Mouse (Mus musculus) liver, postnatal 0 days (tissue): ENCODE data around the gene Nxph1. TPM values are rescaled to one million over a fixed set of nuclear protein-coding genes. Genes with fewer than 3 reads are reported as not detected.

ENCODE experiments used
- ATAC-seq: fragments of 200-750 bp; cut with Nextera tagmentation; 2 replicates; pipeline ENCODE4 v1.8.0; 2017; ENCODE audit warnings: mild to moderate bottlenecking, moderate library complexity
- DNase-seq: peaks from one replicate; pipeline ENCODE4 v3.0.0-alpha.2; 2016
- H3K27ac ChIP-seq: fragments of 300-500 bp; sonication (generic); 2 replicates; pipeline ENCODE4 v1.5.1; 2014; ENCODE audit warnings: antibody characterized with exemption, moderate library complexity, mild to moderate bottlenecking, low read depth
- H3K27me3 ChIP-seq: fragments of 300-500 bp; sonication (generic); 2 replicates; pipeline ENCODE4 v1.6.1; 2014; ENCODE audit warnings: low read length, control low read depth, mixed read lengths; ENCODE audit not compliant: insufficient read depth
- H3K36me3 ChIP-seq: fragments of 300-500 bp; sonication (generic); replicated peaks from 2 replicates; pipeline ENCODE4 v1.6.1; 2014; ENCODE audit warnings: mild to moderate bottlenecking, control low read depth, low read length, moderate library complexity, mixed read lengths; ENCODE audit not compliant: insufficient read depth
- H3K4me1 ChIP-seq: fragments of 300-500 bp; sonication (generic); 2 replicates; pipeline ENCODE4 v1.6.1; 2014; ENCODE audit warnings: antibody characterized with exemption, mild to moderate bottlenecking, control low read depth; ENCODE audit not compliant: insufficient read depth
- H3K4me2 ChIP-seq: fragments of 300-500 bp; sonication (generic); 2 replicates; pipeline ENCODE4 v1.6.1; 2014; ENCODE audit warnings: low read depth, mild to moderate bottlenecking, low read length, moderate library complexity, mixed read lengths
- H3K4me3 ChIP-seq: fragments of 300-500 bp; sonication (generic); 2 replicates; pipeline ENCODE4 v1.5.1; 2014; ENCODE audit warnings: low read depth, low read length
- H3K9ac ChIP-seq: fragments of 300-500 bp; sonication (generic); replicated peaks from 2 replicates; pipeline ENCODE4 v1.6.1; 2014; ENCODE audit warnings: mild to moderate bottlenecking, moderate library complexity
- H3K9me3 ChIP-seq: fragments of 300-500 bp; sonication (generic); 2 replicates; pipeline ENCODE4 v1.6.1; 2016; ENCODE audit warnings: mild to moderate bottlenecking, control low read depth, low read length, mixed read lengths
- CTCF ChIP-seq: sonication (generic); IDR thresholded peaks from 2 replicates; pipeline ENCODE4 v1.5.1; 2016; ENCODE audit warnings: antibody characterized with exemption, low read depth
- EP300 ChIP-seq: IDR thresholded peaks from 2 replicates; pipeline ENCODE4 v1.6.1; 2016; ENCODE audit warnings: antibody characterized with exemption, low read depth, mild to moderate bottlenecking
- WGBS: fragments of 180-500 bp; shearing (Covaris S2); extraction: QIAGEN DNeasy Blood & Tissue Kit; methylation state at CpG from one replicate; pipeline ENCODE4 v1.1.7; 2014; ENCODE audit not compliant: insufficient replicate concordance; 5-methylcytosine and 5-hydroxymethylcytosine counted together
- polyA plus RNA-seq: library from polyadenylated mRNA; unstranded; fragments of >200 nt; fragmentation: Nextera tagmentation; extraction: Ambion mirVana; gene quantifications from 2 replicates; pipeline ENCODE4 v1.2.1, GENCODE M21; 2015

Nxph1 gene
- polyA plus RNA-seq, 1 experiment from 2014 or later, result not detected

DNA sequence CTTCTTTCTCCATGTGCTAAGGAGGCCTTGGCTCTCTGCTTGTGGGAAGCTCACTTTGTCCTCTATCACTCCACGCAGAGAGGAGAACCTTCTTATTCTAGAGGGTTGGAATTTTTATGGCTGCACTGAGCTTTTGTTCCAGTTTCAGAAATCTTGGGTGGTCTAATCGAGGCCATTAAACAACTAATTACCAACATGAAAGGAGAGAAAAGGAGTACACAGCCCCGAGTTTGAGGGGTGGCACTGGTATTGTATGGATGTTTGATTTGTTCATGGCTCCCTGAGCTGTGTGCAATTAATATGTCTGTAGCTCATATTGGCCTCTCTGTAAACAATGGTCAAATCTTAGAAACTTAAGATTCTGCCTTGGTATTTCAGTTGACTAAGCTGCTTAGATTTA is 54.5 kb downstream of the Nxph1 start:
- TF ChIP-seq EP300 (no peak), CTCF (no peak)
- Histone ChIP-seq H3K36me3 (no peaks in the 10 kb centered on the region), H3K4me1 (no peaks in the 10 kb centered on the region), H3K27ac (no peak overlapping the region), H3K9me3 (no peaks in the 10 kb centered on the region), H3K27me3 (no peaks in the 10 kb centered on the region), H3K9ac (no peak overlapping the region), H3K4me2 (no peak overlapping the region), H3K4me3 (no peak overlapping the region)
- ATAC-seq (no peak), DNase-seq (no peak)
- WGBS, result 43% methylated on average over 3 of the region's 3 CpGs

DNA sequence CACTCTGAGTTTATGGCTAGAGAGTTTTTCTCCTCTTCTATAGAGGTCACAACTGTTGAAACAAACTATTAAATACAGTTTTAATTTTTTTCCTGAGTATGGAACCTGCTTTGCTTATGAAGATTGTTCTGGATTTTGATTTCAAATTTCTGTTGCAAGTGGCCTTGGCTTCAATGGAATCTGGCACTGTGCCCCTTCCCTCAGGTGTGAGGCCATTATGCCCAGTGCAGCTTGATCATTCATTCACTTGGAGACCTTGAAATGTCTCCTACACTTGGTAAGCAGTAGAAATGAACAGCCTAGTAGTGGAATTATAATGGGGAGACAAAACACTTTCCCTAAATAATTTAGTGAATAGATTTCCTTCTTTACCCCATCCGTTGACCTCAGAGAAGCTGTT is 78.4 kb downstream of the Nxph1 start:
- H3K36me3 ChIP-seq, result no peaks in the 10 kb centered on the region
- no peak overlapping the region for H3K4me3 ChIP-seq
- H3K4me1 ChIP-seq, result no peaks in the 10 kb centered on the region
- DNase-seq (no peak), ATAC-seq (no peak)
- no peak for TF ChIP-seq EP300
- no peak for TF ChIP-seq CTCF
- H3K9ac ChIP-seq, result no peak overlapping the region
- H3K4me2 ChIP-seq, result no peak overlapping the region
- H3K27ac ChIP-seq, result no peak overlapping the region
- H3K27me3 ChIP-seq, result no peaks in the 10 kb centered on the region
- 70% methylated on average over 1 of the region's 1 CpGs for WGBS
- H3K9me3 ChIP-seq, result no peaks in the 10 kb centered on the region

DNA sequence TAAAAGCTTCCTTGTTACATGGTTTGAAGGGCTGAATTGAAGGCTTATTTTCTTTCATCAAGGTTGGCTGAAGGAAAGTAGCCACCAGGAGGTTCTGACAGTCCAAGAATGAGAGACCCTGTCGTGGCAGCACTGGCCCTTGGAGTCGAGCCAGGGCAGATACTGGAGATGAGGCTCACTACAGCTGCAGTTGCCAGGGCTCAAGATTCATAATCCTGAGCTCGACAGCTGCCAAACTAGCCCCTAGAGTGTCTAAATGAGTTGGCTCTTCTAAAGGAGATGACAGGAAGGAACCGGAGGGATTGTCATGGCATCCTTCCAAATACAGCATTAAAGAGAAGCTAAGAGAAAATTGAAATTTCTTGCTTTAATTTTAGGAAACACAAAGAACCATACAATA is 78.9 kb downstream of the Nxph1 start:
- no peak overlapping the region for H3K4me2 ChIP-seq
- no peak overlapping the region for H3K27ac ChIP-seq
- no peaks in the 10 kb centered on the region for H3K4me1 ChIP-seq
- no peaks in the 10 kb centered on the region for H3K36me3 ChIP-seq
- TF ChIP-seq CTCF (no peak), EP300 (no peak)
- no peak overlapping the region for H3K4me3 ChIP-seq
- DNase-seq (no peak), ATAC-seq (no peak)
- no peaks in the 10 kb centered on the region for H3K27me3 ChIP-seq
- 59% methylated on average over 4 of the region's 4 CpGs for WGBS
- H3K9ac ChIP-seq, result no peak overlapping the region
- H3K9me3 ChIP-seq, result no peaks in the 10 kb centered on the region

GRCm38 (mm10) chr6:9028501-9028900 is 80.3 kb downstream of the Nxph1 start:
- DNase-seq (no peak), ATAC-seq (no peak)
- Histone ChIP-seq H3K4me3 (no peak overlapping the region), H3K4me1 (no peaks in the 10 kb centered on the region), H3K9me3 (no peaks in the 10 kb centered on the region), H3K27ac (no peak overlapping the region), H3K27me3 (no peaks in the 10 kb centered on the region), H3K9ac (no peak overlapping the region), H3K4me2 (no peak overlapping the region), H3K36me3 (no peaks in the 10 kb centered on the region)
- WGBS, result 55% methylated on average over 1 of the region's 1 CpGs
- TF ChIP-seq EP300 (no peak), CTCF (no peak)

- TF ChIP-seq CTCF (no peak), EP300 (no peak)
- no peak overlapping the region for H3K4me2 ChIP-seq
- H3K4me3 ChIP-seq, result no peak overlapping the region
- no peaks in the 10 kb centered on the region for H3K27me3 ChIP-seq
- no peaks in the 10 kb centered on the region for H3K9me3 ChIP-seq
- H3K4me1 ChIP-seq, result no peaks in the 10 kb centered on the region
- no peaks in the 10 kb centered on the region for H3K36me3 ChIP-seq
- 78% methylated on average over 1 of the region's 1 CpGs for WGBS
- no peak overlapping the region for H3K27ac ChIP-seq
- H3K9ac ChIP-seq, result no peak overlapping the region
- ATAC-seq (no peak), DNase-seq (no peak)
These were observed 91.1 kb downstream of the Nxph1 start for GRCm38 (mm10) chr6:9039286-9039685.

GRCm38 (mm10) chr6:9040991-9041390 is 92.8 kb downstream of the Nxph1 start:
- TF ChIP-seq CTCF (no peak), EP300 (no peak)
- H3K4me1 ChIP-seq, result no peaks in the 10 kb centered on the region
- ATAC-seq, result no peak
- 68% methylated on average over 3 of the region's 3 CpGs for WGBS
- H3K27me3 ChIP-seq, result no peaks in the 10 kb centered on the region
- no peak overlapping the region for H3K27ac ChIP-seq
- no peak overlapping the region for H3K4me2 ChIP-seq
- no peaks in the 10 kb centered on the region for H3K9me3 ChIP-seq
- no peak overlapping the region for H3K9ac ChIP-seq
- H3K4me3 ChIP-seq, result no peak overlapping the region
- no peaks in the 10 kb centered on the region for H3K36me3 ChIP-seq
- no peak for DNase-seq

GRCm38 (mm10) chr6:9042391-9042790 is 94.2 kb downstream of the Nxph1 start:
- Histone ChIP-seq H3K4me2 (no peak overlapping the region), H3K27me3 (no peaks in the 10 kb centered on the region), H3K4me1 (no peaks in the 10 kb centered on the region), H3K36me3 (no peaks in the 10 kb centered on the region), H3K9me3 (no peaks in the 10 kb centered on the region), H3K27ac (no peak overlapping the region), H3K4me3 (no peak overlapping the region), H3K9ac (no peak overlapping the region)
- DNase-seq (no peak), ATAC-seq (no peak)
- WGBS, result 10% methylated on average over 1 of the region's 1 CpGs
- TF ChIP-seq EP300, result no peak
- no peak for TF ChIP-seq CTCF
